Mouse (Mus musculus): Measurements from ENCODE around the gene Slc35c2. TPM values are rescaled to one million over a fixed set of nuclear protein-coding genes. Genes with fewer than 3 reads are reported as not detected.

Gene Slc35c2
- polyA plus RNA-seq, 2 experiments: 51.1 to 54.2 TPM

GRCm38 (mm10) chr2:165311577-165311976 lies 23.9 kb upstream of the Slc35c2 start:
- Histone ChIP-seq H3K9ac (ENCODE audit: low read depth, low read length, severe bottlenecking) (no peak overlapping the region), H3K4me3 (replicated peaks; ENCODE audit: low read length) (no peak overlapping the region), H3K36me3 (ENCODE audit: control insufficient read depth, insufficient read depth, low read length) (peaks cover 94% of the 10 kb centered on the region), H3K4me2 (replicated peaks; ENCODE audit: low read depth, low read length, severe bottlenecking) (no peak overlapping the region), H3K4me1 (ENCODE audit: control insufficient read depth, insufficient read depth, low read length) (no peaks in the 10 kb centered on the region), H3K9me3 (ENCODE audit: control insufficient read depth, low read length) (no peaks in the 10 kb centered on the region), H3K27ac (replicated peaks; ENCODE audit: low read depth, low read length) (no peak overlapping the region), H3K27me3 (ENCODE audit: control insufficient read depth, insufficient read depth, low read length) (no peaks in the 10 kb centered on the region)
- DNase-seq (ENCODE audit: low spot score): no peak
- TF ChIP-seq POLR2A (IDR thresholded peaks at IDR 0.05; ENCODE audit: borderline replicate concordance, extremely low read depth, insufficient read depth, insufficient read length): no peak
- 89% methylated on average over 12 of the region's 12 CpGs for WGBS
- no peak for ATAC-seq (ENCODE audit: low FRiP score, low read depth)

DNA sequence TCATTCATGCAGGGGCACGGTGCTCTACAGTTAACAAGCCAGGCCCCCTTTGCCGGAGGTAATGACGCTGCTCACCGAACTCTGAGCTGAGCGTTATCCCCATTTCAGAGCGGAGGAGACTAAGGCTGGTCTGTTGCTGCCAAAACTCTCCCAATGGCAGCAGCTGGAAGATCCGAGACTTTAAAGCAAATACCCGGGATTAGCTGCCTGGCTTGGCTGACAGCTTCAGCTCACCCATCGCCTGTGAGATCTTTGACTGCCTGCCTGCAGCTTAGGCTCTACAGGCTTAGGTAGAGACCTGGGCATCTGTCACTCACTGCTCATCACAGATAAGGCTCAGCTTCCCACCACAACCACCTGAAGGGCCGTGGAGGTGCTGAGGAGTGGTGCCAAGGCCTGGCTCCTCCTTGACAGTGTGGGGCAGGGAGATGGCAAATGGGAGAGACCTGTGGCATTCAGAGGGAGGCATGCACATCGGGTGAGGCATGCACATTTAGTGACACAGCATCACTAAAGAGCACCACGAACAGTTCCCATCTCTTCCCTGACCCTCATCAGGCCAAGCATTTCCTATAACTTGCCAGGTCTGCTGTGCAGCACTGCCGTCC lies 23.3 kb upstream of the Slc35c2 start:
- no peaks in the 10 kb centered on the region for H3K9me3 ChIP-seq (ENCODE audit: control insufficient read depth, low read length)
- no peak overlapping the region for H3K4me2 ChIP-seq (replicated peaks; ENCODE audit: low read depth, low read length, severe bottlenecking)
- 69% methylated on average over 13 of the region's 13 CpGs for whole genome bisulfite sequencing
- TF ChIP-seq POLR2A (IDR thresholded peaks at IDR 0.05; ENCODE audit: borderline replicate concordance, extremely low read depth, insufficient read depth, insufficient read length): no peak
- no peaks in the 10 kb centered on the region for H3K4me1 ChIP-seq (ENCODE audit: control insufficient read depth, insufficient read depth, low read length)
- peaks cover 93% of the 10 kb centered on the region for H3K36me3 ChIP-seq (ENCODE audit: control insufficient read depth, insufficient read depth, low read length)
- no peak overlapping the region for H3K9ac ChIP-seq (ENCODE audit: low read depth, low read length, severe bottlenecking)
- no peak overlapping the region for H3K4me3 ChIP-seq (replicated peaks; ENCODE audit: low read length)
- no peak for DNase-seq (ENCODE audit: low spot score)
- H3K27ac ChIP-seq (replicated peaks; ENCODE audit: low read depth, low read length): no peak overlapping the region
- no peak for ATAC-seq (ENCODE audit: low FRiP score, low read depth)
- H3K27me3 ChIP-seq (ENCODE audit: control insufficient read depth, insufficient read depth, low read length): no peaks in the 10 kb centered on the region

- no peak for DNase-seq (ENCODE audit: low spot score)
- Histone ChIP-seq H3K27me3 (ENCODE audit: control insufficient read depth, insufficient read depth, low read length) (no peaks in the 10 kb centered on the region), H3K36me3 (ENCODE audit: control insufficient read depth, insufficient read depth, low read length) (peaks cover 91% of the 10 kb centered on the region), H3K4me2 (replicated peaks; ENCODE audit: low read depth, low read length, severe bottlenecking) (no peak overlapping the region), H3K9me3 (ENCODE audit: control insufficient read depth, low read length) (no peaks in the 10 kb centered on the region), H3K4me1 (ENCODE audit: control insufficient read depth, insufficient read depth, low read length) (no peaks in the 10 kb centered on the region), H3K4me3 (replicated peaks; ENCODE audit: low read length) (no peak overlapping the region), H3K9ac (ENCODE audit: low read depth, low read length, severe bottlenecking) (no peak overlapping the region), H3K27ac (replicated peaks; ENCODE audit: low read depth, low read length) (no peak overlapping the region)
- TF ChIP-seq POLR2A (IDR thresholded peaks at IDR 0.05; ENCODE audit: borderline replicate concordance, extremely low read depth, insufficient read depth, insufficient read length): no peak
- no peak for ATAC-seq (ENCODE audit: low FRiP score, low read depth)
- 88% methylated on average over 6 of the region's 6 CpGs for WGBS
Measured at GRCm38 (mm10) chr2:165307801-165308200, 20.1 kb upstream of the Slc35c2 start.

DNA sequence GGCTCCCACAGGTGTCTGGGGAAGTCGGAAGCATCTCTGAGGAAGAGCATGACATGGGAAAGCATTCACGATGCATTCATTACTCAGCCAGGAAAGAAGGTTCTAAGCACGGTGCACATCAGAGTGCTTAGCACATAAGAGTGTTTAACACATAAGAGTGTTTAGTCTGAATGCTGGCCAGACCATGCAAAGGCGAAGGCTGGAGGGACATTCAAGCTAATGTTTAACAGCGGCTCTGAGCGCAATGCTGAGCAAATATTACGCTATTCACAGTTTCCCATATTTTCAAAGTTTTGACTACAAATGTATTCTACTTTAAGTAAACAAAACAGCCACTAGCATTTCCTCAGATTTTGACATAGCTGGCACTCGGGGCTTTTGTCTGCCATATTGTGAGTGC lies 17.8 kb upstream of the Slc35c2 start:
- no peak for ATAC-seq (ENCODE audit: low FRiP score, low read depth)
- WGBS: 93% methylated on average over 8 of the region's 8 CpGs
- H3K36me3 ChIP-seq (ENCODE audit: control insufficient read depth, insufficient read depth, low read length): peaks cover 91% of the 10 kb centered on the region

DNA sequence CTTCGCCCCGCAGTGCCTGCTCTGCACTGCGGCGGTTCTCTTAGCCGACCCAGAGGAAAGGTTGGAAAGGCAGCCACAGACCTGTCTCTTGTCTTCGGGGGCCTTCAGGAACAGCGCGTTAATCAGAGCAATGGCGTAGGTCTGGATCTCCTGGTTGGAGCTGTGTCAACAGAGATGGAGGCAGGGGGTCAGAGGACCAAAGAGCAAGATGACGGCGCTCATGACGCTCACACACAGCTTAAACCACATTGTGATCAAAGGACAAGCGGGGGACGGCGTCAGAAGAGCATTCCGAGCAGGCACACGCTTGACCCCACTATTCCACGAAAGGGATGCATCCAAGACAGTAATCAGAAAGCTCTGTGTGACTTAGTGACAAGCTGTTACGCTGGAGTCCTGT lies 17.1 kb upstream of the Slc35c2 start:
- H3K4me2 ChIP-seq (replicated peaks; ENCODE audit: low read depth, low read length, severe bottlenecking): no peak overlapping the region
- WGBS: 88% methylated on average over 19 of the region's 19 CpGs
- no peak for TF ChIP-seq POLR2A (IDR thresholded peaks at IDR 0.05; ENCODE audit: borderline replicate concordance, extremely low read depth, insufficient read depth, insufficient read length)
- peaks cover 91% of the 10 kb centered on the region for H3K36me3 ChIP-seq (ENCODE audit: control insufficient read depth, insufficient read depth, low read length)
- H3K27me3 ChIP-seq (ENCODE audit: control insufficient read depth, insufficient read depth, low read length): no peaks in the 10 kb centered on the region
- no peak overlapping the region for H3K4me3 ChIP-seq (replicated peaks; ENCODE audit: low read length)
- no peak for DNase-seq (ENCODE audit: low spot score)
- no peaks in the 10 kb centered on the region for H3K9me3 ChIP-seq (ENCODE audit: control insufficient read depth, low read length)
- no peak overlapping the region for H3K9ac ChIP-seq (ENCODE audit: low read depth, low read length, severe bottlenecking)
- H3K27ac ChIP-seq (replicated peaks; ENCODE audit: low read depth, low read length): no peak overlapping the region
- H3K4me1 ChIP-seq (ENCODE audit: control insufficient read depth, insufficient read depth, low read length): no peaks in the 10 kb centered on the region
- ATAC-seq (ENCODE audit: low FRiP score, low read depth): no peak

More for the DNA sequence above, 17.8 kb upstream of the Slc35c2 start:
- Histone ChIP-seq H3K4me2 (replicated peaks; ENCODE audit: low read depth, low read length, severe bottlenecking) (no peak overlapping the region), H3K27me3 (ENCODE audit: control insufficient read depth, insufficient read depth, low read length) (no peaks in the 10 kb centered on the region), H3K9me3 (ENCODE audit: control insufficient read depth, low read length) (no peaks in the 10 kb centered on the region), H3K27ac (replicated peaks; ENCODE audit: low read depth, low read length) (no peak overlapping the region), H3K4me1 (ENCODE audit: control insufficient read depth, insufficient read depth, low read length) (no peaks in the 10 kb centered on the region), H3K9ac (ENCODE audit: low read depth, low read length, severe bottlenecking) (no peak overlapping the region), H3K4me3 (replicated peaks; ENCODE audit: low read length) (no peak overlapping the region)
- no peak for DNase-seq (ENCODE audit: low spot score)
- no peak for TF ChIP-seq POLR2A (IDR thresholded peaks at IDR 0.05; ENCODE audit: borderline replicate concordance, extremely low read depth, insufficient read depth, insufficient read length)
